Mouse (Mus musculus): ENCODE results near the gene Nmu. TPM values are rescaled to one million over a fixed set of nuclear protein-coding genes. Genes with fewer than 3 reads are reported as not detected.

Gene Nmu
- not detected in 2 replicates for polyA plus RNA-seq (2012; rRNA removed; ENCODE audit: low replicate concordance)

DNA sequence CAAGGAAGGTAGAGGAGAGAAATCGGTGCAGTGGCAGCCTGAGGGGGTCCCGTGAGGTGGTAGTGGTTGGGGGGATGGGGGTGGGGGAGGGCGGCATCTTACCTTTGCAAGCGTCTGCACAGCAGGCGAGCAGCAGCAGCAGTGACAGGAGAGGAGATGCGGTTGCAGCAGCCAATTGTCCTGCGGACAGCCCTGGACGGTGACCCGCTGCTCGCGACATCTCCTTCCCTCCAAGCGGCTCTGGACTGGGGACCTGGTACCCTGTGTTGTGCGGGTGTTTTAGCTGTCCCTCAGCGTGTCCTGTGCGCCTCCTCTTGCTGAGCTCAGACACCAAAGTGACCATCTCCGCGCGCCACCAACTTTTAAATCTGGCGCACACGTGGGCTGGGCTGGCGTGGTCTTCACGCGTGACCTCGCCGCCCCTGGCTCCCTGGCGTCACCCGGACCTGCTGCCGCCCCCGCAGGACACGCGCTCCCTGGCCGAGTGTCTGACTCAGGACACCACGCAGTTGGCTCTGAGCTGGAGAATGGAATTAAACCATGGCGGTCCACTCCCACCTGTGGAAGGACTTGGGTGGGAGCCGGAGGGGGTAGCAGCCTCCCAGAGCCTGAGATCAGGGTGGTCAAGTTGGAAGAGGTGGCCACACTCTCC is at the start of gene Nmu:
Nmu (minus strand) TSS at position 336 of the 652 bp plus-strand sequence.

DNA sequence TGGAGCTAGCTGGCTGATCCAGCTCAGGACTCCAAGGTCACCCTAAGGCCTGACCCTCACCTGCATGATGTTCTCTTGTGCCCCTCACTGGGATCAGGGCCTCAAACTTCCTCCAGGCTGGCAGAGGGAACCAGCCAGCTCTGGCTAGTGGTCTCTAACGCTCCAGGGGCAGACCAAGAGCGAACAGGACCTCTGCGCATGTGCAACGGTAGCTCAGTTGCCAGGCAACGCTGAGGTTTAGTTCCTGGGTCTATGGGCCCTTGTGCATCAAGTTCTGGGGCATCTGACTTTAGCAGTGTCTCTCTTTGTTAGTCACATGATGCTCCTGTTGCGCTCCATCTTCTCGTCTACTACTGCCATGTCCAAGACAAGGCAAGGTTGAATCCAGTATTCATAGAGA is 32.6 kb downstream of the Nmu start, which contains the start of gene Pdcl2:
Pdcl2 (minus strand) TSS at position 204 of the 400 bp plus-strand sequence.

DNA sequence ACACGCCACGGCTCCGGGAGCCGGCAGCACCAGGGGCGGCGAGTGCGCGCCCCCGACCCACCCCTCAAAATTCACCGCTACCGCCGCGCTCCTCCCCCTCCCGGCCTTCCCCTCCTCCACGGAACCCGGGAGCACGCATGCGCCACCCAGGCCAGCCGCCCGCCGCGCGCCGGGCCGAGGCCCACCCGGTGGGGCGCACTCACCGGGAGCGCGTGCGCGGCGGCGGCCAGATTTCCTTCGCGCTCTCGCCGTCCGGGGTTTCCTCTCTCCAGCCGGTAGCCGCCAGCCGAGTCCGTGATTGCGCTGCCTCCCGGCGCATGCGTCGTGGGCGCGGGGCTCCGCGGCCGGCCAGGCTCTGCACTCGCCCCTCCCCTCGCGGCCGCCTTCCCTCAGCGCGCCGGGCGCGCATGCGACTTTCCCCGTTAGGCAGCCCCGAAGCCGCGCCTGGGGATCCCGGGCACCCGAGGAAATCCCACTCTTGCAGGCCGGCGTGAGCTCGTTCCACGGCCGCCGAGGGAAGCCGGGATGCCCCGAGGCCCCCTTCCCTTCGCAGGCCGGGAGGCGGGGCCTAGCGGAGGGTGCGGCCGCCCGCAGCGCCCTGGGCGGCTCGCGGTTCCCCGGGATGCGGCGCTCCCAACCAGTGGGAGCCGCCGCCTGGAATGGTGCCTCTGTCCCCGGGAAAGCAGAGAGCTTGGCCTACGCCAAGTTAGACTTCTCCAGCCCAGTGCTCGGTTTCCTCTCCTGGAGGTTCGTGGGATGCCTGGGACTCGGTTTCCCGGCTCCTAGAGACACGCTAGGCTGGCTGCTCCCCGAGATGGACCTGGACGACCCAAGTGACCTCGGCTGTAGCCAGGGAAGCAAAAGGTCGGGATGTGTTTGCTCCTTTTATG is 58.9 kb downstream of the Nmu start, which contains the start of gene Clock:
Clock (minus strand) TSS at position 341 of the 890 bp plus-strand sequence.

Other genes starting within 250 kb of the Nmu start
- 52.3 and 201 TPM in 2 replicates for gene Srd5a3, start 223.5 kb downstream of the Nmu start, polyA plus RNA-seq (2012; rRNA removed; ENCODE audit: low replicate concordance)
- gene Tmem165, start 179.9 kb downstream of the Nmu start, polyA plus RNA-seq (2012; rRNA removed; ENCODE audit: low replicate concordance), result 50.1 and 93.7 TPM in 2 replicates
- 23.1 and 25.9 TPM in 2 replicates for gene Clock, start 59.0 kb downstream of the Nmu start, polyA plus RNA-seq (2012; rRNA removed; ENCODE audit: low replicate concordance)
- gene Pdcl2, start 32.6 kb downstream of the Nmu start, polyA plus RNA-seq (2012; rRNA removed; ENCODE audit: low replicate concordance), result not detected in 2 replicates
- not detected in 2 replicates for gene Gm7271, start 120.3 kb upstream of the Nmu start, polyA plus RNA-seq (2012; rRNA removed; ENCODE audit: low replicate concordance)
- gene Exoc1, start 165.5 kb upstream of the Nmu start, polyA plus RNA-seq (2012; rRNA removed; ENCODE audit: low replicate concordance), result 21.2 and 35.5 TPM in 2 replicates
- gene Cep135, start 224.9 kb upstream of the Nmu start, polyA plus RNA-seq (2012; rRNA removed; ENCODE audit: low replicate concordance), result 0.96 and 1.6 TPM in 2 replicates

Data from subcutaneous adipose tissue, adult 2 months (tissue).